Mouse (Mus musculus): ENCODE results near the gene Sfpq. TPM values are rescaled to one million over a fixed set of nuclear protein-coding genes. Genes with fewer than 3 reads are reported as not detected.

Gene Sfpq
- total and polyA plus RNA-seq, 3 experiments, result 146 to 560 (median 170) TPM

GRCm38 (mm10) chr4:127004384-127004783 is 16.7 kb upstream of the Sfpq start:
- in situ Hi-C loops (cut with MboI; ENCODE audit: low pct_ligation_motif_present, low pct_unique_long_range_greater_than_20kb, low sequenced_read_pairs) (no loop called here), dilution Hi-C loops (cut with MboI; ENCODE audit: extremely low pct_ligation_motif_present, extremely low pct_unique_long_range_greater_than_20kb, low sequenced_read_pairs) (no loop called here)
- H3K4me1 ChIP-seq (ENCODE audit: control insufficient read depth in 1 of 2, insufficient read depth in 2 of 2), result peaks cover 3 to 10% of the 10 kb centered on the region in 2 experiments; a peak in 3 of 4 replicates
- TF ChIP-seq ZNF384 (IDR thresholded peaks at IDR 0.05; ENCODE audit: low read depth, low read length), result no peak
- no peak for TF ChIP-seq POLR2A (IDR thresholded peaks at IDR 0.05; ENCODE audit: low read depth, low read length)
- TF ChIP-seq ETS1 (conservative IDR thresholded peaks at IDR 0.05; ENCODE audit: low read depth, low read length), result no peak
- TF ChIP-seq MAZ (IDR thresholded peaks at IDR 0.05; ENCODE audit: low read depth, low read length), result no peak
- TF ChIP-seq IRF4 (IDR thresholded peaks at IDR 0.05; ENCODE audit: low read depth, low read length), result no peak
- no peak for TF ChIP-seq CHD1 (IDR thresholded peaks at IDR 0.05; ENCODE audit: low read depth, low read length)
- no peak overlapping the region for H3K9ac ChIP-seq (ENCODE audit: insufficient read depth, low read depth)
- H3K27me3 ChIP-seq (replicated peaks), result no peaks in the 10 kb centered on the region
- H3K9me3 ChIP-seq (replicated peaks; ENCODE audit: low read length), result no peaks in the 10 kb centered on the region
- H3K27ac ChIP-seq (ENCODE audit: insufficient read depth, low read depth), result no peak overlapping the region
- DNase-seq (ENCODE audit: extremely low read depth), result no peak
- H3K36me3 ChIP-seq (replicated peaks in 1 of 2; ENCODE audit: control insufficient read depth in 1 of 2, insufficient read depth in 1 of 2, low read length in 1 of 2), result no peaks in the 10 kb centered on the region
- H3K79me2 ChIP-seq (replicated peaks; ENCODE audit: control insufficient read depth, extremely low read depth, insufficient read depth, poor library complexity, severe bottlenecking), result no peaks in the 10 kb centered on the region
- no peak overlapping the region for H3K4me2 ChIP-seq (ENCODE audit: insufficient read depth, low read depth, poor library complexity, severe bottlenecking)
- no peak overlapping the region for H3K4me3 ChIP-seq (replicated peaks in 1 of 3; ENCODE audit: low read depth in 2 of 3, low read length in 2 of 3, poor library complexity in 1 of 3)

GRCm38 (mm10) chr4:127005113-127005936 is 15.8 kb upstream of the Sfpq start:
- dilution Hi-C loops (cut with MboI; ENCODE audit: extremely low pct_ligation_motif_present, extremely low pct_unique_long_range_greater_than_20kb, low sequenced_read_pairs), result no loop called here
- no peak overlapping the region for H3K9ac ChIP-seq (ENCODE audit: insufficient read depth, low read depth)

More at GRCm38 (mm10) chr4:127005113-127005936, 15.8 kb upstream of the Sfpq start:
- no peak overlapping the region for H3K4me2 ChIP-seq (ENCODE audit: insufficient read depth, low read depth, poor library complexity, severe bottlenecking)
- H3K4me1 ChIP-seq (ENCODE audit: control insufficient read depth in 1 of 2, insufficient read depth in 2 of 2), result peaks cover 2 to 6% of the 10 kb centered on the region in 2 experiments; a peak in 3 of 4 replicates
- TF ChIP-seq MYC (IDR thresholded peaks at IDR 0.05; ENCODE audit: low read depth, low read length) (no peak), EP300 (IDR thresholded peaks at IDR 0.05; ENCODE audit: low read length) (no peak), CHD2 (IDR thresholded peaks at IDR 0.05; ENCODE audit: low read length) (no peak), GABPA (IDR thresholded peaks at IDR 0.05; ENCODE audit: insufficient replicate concordance, low read depth, low read length) (no peak), RAD21 (IDR thresholded peaks at IDR 0.05; ENCODE audit: low read depth, low read length) (no peak), KAT2A (IDR thresholded peaks at IDR 0.05; ENCODE audit: insufficient replicate concordance, low read length) (no peak), UBTF (IDR thresholded peaks at IDR 0.05; ENCODE audit: low read depth, low read length) (no peak), CTCF (conservative IDR thresholded peaks at IDR 0.05 in 1 of 2, IDR thresholded peaks at IDR 0.05 in 1 of 2; ENCODE audit: low read depth in 2 of 2, low read length in 2 of 2) (no peak), ZMIZ1 (IDR thresholded peaks at IDR 0.05; ENCODE audit: low read depth, low read length) (no peak), BHLHE40 (IDR thresholded peaks at IDR 0.05; ENCODE audit: low read depth, low read length) (no peak), TBP (conservative IDR thresholded peaks at IDR 0.05; ENCODE audit: low read depth, low read length) (no peak), MXI1 (IDR thresholded peaks at IDR 0.05; ENCODE audit: low read depth, low read length) (no peak), ZNF384 (IDR thresholded peaks at IDR 0.05; ENCODE audit: low read depth, low read length) (no peak), HCFC1 (IDR thresholded peaks at IDR 0.05; ENCODE audit: low read depth, low read length) (no peak), JUN (IDR thresholded peaks at IDR 0.05; ENCODE audit: insufficient read depth, low read depth, low read length) (no peak)
- no peak for DNase-seq (ENCODE audit: extremely low read depth)
- H3K27me3 ChIP-seq (replicated peaks), result no peaks in the 10 kb centered on the region
- H3K9me3 ChIP-seq (replicated peaks; ENCODE audit: low read length), result no peaks in the 10 kb centered on the region
- in situ Hi-C loops (cut with MboI; ENCODE audit: low pct_ligation_motif_present, low pct_unique_long_range_greater_than_20kb, low sequenced_read_pairs), result no loop called here
- no peak overlapping the region for H3K27ac ChIP-seq (ENCODE audit: insufficient read depth, low read depth)
- no peaks in the 10 kb centered on the region for H3K79me2 ChIP-seq (replicated peaks; ENCODE audit: control insufficient read depth, extremely low read depth, insufficient read depth, poor library complexity, severe bottlenecking)
- H3K4me3 ChIP-seq (replicated peaks in 1 of 3; ENCODE audit: low read depth in 2 of 3, low read length in 2 of 3, poor library complexity in 1 of 3), result no peak overlapping the region
- no peaks in the 10 kb centered on the region for H3K36me3 ChIP-seq (replicated peaks in 1 of 2; ENCODE audit: control insufficient read depth in 1 of 2, insufficient read depth in 1 of 2, low read length in 1 of 2)
